Mouse (Mus musculus) c-Kit-positive CD71-negative TER-119-negative erythroid progenitor cells, embryonic 14.5 days (primary cell): ENCODE results near the gene Txnip.
"Not testable (repeated sequence)": the region's sequence is repeated elsewhere in the genome, so short reads cannot be mapped to it uniquely, and the experiment has no call there.

Experiments
- DNase-seq: peaks from one replicate; pipeline ENCODE4 v3.0.0-alpha.2; 2013; ENCODE audit warnings: low read depth

The Txnip gene

DNA sequence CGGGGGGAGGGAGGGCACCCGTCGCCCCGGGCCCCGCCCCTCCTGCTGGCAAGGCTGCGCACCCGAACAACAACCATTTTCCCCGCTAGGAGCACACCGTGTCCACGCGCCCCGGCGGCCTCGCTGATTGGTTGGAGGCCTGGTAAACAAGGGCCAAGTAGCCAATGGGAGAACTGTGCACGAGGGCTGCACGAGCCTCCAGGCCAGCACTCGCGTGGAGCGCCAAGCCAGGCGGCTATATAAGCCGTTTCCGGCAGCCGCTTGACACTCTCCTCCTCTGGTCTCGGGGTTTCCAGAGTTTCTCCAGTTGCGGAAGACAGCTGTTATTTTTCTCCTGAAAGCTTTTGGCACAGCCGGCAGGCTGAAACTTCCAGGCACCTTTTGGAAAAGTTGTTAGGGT is at the start of gene Txnip:
Gene Txnip, plus strand, starts transcription at position 264 of the 400 bp plus-strand sequence.
- peak; percentile 99 for DNase-seq

DNA sequence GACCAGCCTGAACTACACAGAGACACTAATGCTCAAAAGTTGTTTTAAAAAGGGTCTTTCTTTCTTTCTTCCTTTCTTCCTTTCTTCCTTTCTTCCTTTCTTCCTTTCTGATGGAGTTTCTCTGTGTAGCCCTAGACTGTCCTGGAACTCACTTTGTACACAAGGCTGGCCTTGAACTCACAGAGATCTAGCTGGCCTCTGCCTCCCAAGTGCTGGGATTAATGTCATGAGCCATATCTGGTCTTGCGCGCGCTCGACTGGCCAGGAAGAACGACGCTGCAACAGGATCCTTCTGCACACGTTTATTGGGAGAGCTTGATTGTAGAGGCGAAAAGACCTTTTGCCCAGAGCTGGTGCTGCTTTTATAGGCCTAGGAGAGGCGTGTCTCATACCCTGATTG is 49.8 kb upstream of the Txnip start:
- not testable (repeated sequence) for DNase-seq

DNA sequence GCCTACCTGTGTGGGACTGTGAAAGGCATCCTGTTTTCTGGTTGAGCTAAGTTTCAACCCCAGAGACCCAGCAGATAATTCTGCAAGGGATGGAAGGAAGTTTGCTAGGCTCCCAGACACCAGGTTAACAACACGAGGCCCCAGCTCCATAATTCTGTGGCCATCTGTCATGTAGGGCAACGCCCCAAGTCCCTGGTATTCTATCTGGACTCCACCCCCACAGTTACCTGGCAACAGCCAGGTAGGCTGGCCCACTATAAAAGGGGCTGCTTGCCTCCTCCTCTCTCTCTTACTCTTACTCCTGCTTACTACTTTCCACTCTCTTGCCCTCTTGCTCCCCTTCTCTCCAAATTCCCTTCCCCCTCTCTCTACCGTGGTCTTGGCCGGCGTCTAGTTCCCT is 37.6 kb upstream of the Txnip start:
- no peak for DNase-seq

DNA sequence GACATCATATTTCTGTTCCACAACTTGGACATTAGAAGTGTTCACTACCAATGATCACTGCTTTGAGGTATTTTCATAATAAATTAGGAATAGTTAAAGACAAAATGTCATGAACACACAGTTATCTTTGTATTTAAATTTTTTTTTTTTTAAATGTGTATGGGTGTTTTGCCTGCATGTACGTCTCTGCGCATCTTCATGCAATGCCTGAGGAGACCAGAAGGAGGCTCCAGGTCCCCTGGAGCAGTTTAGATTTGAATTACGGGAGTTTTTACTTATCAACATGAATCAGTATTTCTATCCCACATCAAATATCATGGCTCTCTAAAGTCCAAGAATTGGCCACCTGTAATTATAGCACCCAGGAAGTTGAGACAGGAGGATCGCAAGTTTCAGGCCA is 35.6 kb upstream of the Txnip start:
- no peak for DNase-seq

DNA sequence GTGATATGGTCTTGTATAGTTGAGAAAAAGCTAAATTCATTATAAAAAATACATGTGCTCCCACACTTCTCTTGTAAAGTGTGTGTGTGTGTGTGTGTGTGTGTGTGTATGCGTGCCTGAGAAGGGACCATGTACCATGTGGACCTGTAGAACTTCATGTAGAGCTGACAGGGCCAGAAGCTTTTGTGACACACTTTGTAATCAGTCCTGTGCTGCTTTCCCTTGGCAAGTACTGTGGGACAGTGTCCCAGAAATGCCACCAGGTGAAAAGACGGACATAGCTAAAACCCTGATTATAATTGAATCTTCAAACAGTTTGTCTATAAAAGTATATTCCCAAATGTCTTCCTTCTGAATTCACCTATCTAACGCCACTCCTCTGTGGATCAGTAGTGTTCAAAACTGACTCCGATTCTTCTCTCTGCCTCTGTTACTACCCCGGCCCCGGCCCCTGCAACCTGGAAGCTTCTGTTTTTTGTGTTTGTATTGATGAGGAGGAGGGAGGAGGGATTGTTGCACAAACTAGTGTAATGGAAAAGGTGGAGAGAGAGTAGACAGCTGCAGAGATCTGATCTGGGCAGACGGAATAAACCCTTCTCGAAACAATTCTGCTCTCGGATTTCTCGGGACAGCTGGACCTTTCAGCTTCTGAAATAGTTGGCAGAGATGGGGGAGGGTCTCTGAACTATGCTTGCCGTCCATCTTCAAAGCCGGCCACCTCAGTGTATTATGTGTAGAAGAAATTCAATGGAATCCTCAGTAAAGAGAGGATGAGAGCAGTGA is 33.5 kb upstream of the Txnip start:
- DNase-seq = no peak

DNA sequence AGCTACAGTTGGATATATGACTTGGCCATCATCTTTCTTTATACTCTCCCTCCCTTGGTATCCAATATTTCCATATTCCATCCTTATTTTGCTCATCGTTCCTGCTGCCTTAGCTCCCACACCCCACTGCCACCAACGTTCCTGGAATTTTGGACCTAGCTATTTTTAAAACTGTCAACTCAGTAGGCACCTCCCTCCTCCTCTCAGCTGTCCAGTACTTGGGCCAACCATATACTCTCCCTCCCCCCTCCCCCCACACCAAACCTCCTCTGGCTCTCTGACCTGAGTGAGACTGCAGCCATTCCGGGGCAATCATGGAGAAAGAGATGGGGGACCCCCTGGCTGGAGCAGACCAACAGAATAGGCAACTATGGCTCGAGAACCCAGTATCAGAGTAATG is 32.8 kb upstream of the Txnip start, which contains the start of gene Hfe2:
Gene Hfe2, plus strand, starts transcription at position 259 of the 400 bp plus-strand sequence.
- DNase-seq = no peak

DNA sequence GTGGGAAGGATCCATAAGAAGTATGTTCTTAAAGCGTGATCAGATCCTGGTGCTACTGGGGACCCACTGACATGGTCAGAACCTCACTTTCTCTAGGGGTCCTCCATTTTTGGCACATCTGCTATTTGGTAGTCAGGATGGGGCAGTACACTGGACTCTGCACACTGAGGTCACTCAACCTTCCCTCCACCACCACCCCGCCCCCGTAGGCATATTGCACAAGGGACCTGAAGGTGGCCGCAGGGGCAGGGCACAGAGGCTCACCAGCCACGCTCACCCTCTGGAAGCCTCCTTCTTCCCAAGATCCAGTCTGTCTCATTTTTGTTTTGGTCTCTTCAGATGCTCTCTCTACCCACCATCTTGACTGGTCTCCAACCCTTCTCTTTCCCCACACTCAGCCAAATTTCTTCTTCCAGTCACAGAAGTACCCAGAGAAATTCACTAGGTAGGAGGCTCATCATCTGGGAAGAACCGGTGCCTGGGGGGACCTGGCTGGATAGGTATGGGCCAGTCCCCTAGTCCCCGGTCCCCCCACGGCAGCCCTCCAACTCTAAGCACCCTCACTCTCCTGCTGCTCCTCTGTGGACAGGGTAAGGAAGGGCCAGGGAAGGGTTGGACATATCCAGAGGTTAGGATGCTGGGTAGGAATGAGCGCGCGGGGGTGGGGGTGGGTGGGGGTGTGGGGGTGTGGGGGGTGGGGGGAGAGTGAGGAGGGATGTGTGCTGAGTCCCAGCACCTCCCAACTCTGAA is 31.6 kb upstream of the Txnip start:
- no peak for DNase-seq

DNA sequence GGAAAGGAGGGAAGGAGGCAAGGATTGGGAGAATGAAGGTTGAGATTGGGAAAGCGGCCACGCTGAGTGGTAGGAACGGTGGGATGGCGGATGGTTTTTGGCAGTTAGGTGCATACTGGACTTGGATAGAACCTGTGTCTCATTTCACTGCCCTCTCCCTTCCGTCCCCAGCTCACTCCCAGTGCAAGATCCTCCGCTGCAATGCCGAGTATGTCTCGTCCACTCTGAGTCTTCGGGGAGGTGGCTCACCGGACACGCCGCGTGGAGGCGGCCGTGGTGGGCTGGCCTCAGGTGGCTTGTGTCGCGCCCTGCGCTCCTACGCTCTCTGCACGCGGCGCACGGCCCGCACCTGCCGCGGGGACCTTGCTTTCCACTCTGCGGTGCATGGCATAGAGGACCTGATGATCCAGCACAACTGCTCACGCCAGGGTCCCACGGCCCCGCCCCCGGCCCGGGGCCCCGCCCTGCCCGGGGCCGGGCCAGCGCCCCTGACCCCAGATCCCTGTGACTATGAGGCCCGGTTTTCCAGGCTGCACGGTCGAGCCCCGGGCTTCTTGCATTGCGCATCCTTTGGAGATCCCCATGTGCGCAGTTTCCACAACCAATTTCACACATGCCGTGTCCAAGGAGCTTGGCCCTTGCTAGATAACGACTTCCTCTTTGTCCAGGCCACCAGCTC is 30.8 kb upstream of the Txnip start:
- DNase-seq = no peak

DNA sequence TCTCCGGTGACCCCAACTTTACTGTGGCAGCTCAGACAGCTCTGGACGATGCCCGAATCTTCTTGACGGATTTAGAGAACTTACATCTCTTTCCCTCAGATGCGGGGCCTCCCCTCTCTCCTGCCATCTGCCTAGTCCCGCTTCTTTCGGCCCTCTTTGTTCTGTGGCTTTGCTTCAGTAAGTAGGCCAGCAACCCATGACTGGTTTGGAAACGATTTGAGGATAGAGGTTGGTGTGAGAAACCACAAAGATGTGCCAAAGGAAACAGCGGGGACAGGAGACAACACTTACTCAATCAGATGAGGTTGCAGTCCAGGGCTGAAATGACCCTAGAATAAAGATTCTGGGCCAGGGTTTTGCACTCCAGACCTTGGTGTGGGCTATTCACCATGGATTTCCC is 29.3 kb upstream of the Txnip start:
- DNase-seq = no peak

DNA sequence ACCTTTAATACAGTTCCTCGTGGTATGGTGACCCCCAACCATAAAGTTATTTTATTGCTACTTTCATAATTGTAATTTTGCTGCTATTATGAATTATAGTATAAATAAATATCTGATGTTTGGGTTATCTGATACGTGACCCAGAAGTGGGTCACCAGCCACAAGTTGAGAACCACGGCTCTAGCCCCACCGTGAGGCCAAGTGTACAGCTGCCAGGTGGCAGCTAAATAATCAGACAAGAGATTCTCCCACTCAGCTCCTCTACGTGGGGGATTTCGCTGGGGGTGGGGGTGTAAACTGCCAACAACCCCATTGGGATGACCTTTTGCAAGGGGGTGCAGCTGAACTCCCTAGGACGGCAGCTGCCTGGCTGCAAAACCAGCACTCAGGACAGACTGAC is 25.7 kb upstream of the Txnip start:
- no peak for DNase-seq

DNA sequence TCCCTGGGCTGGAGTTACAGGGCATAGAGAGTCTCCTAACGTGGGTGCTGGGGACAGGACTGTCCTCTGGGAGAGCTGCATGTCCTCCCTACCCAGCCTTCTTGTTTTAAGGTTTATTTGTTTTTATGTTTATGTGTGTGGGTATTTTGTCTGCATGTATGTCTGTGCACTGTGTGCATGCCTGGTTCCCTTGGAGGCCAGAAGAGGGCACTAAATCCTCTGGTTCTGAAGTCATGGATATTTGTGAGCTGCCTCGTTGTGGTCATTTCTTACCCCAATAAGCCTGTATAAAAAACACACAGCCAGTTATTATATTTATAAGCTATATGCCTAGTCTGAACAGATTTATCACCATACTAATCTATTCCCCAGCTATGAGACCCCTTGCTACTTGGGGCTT is 23.5 kb upstream of the Txnip start:
- DNase-seq = no peak

DNA sequence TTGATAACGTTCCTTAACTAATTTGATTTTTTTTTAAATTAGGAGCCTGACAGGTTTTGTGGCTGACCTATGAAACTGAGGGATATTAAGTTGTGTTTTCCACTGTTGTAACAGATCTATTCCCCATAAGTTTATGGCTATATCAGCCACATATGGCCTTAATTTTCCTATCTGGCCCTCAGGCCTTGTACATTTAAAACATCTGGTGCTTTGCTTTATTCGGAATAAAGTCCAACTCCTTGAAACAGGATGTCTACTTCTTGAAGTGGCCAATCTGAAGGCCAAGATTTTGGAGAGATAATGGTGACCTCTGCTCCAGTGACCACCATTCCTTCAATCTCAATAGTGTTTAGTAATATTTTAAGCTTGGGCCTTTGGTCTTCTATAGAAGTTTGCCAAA is 18.4 kb upstream of the Txnip start:
- DNase-seq = no peak

DNA sequence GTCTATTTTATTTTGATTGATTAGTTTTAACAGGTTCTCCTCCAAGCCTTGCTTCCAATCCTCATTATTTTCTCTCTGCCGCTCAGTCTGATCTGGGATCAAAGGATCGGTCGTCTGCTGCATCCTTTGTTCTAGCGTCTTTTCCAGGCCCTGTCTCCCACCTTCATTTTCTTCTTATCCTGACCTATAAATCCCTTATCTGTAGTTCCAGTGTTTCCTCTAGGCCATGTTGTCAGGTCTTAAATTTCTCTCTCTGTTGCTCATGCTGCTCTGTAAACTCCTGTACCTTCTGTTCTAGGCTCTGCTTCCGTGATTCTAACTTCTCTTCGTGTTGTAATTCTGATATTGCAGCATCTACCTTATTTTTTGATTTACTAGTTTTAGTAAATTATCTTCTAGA is 17.0 kb upstream of the Txnip start:
- DNase-seq = no peak

DNA sequence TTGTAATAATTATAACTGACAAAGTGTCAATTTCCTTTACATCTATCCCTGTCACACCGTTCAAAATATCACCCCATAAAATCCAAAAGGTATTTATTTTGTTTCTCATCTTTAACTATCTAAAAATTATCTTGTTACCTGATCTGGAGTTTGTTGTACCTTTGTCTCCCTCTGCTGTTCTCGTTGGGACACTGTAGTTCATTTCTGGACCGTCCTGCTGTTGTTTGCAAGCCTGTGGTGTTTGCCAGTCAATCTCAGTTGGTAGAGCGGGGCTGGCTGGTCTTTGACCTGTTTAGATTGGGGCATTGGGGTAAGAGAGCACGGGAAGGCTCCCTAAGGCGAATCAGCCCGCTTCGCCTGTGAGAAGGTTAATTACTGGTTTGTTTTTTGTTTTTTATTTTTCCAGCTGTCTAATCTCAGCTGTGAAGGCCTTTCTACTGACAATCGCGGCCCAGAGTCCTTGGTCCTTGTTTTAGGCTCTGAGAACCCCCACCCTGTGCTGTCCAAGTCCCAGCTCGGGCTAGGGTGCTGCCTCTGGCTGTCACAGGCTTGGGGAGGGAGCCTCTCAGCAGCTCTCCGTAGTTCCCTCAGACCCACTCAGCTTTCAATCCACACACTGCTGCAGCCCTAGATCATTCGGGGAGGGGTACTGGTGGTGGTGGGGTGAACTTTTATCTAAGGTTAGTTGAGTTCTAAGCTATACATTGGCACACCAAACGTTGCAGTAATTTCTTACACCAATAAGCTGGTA is 16.3 kb upstream of the Txnip start:
- no peak for DNase-seq

DNA sequence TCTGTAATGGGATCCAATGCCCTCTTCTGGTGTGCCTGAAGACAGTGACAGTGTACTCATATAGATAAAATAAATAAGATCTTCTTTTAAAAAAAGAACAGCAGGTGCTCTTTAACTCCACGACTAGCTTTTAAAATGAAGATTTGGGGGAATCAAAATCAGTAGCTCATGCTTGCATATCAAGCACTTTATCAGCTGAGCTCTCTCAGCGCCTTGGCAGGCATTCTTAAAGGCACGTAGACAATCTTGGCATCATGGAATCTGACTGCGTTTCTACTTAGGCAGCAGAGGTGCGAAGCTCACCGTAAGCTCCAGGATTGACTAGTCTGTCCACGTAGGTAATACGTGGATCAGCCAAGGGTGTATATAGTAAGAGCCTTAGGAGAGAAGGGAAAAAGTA is 15.2 kb upstream of the Txnip start:
- DNase-seq = no peak

DNA sequence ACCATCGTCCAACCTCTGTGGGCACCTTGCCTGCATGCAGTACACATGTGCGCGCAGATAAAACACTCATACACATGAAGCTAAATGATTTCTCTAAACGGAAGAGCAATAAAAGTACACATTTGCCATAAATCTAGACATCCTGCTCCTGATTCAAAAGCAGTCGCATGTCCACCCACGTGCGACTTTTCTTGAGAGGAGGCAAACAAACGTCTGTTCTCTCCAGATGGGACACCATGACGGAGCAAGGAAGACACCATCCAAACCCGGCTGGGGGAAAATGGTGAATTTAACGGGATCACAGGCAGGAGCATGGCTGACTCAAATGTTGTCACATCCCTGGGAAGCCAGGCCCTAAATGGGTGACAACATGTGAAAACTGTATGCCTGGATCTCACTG is 14.4 kb upstream of the Txnip start:
- DNase-seq = no peak

DNA sequence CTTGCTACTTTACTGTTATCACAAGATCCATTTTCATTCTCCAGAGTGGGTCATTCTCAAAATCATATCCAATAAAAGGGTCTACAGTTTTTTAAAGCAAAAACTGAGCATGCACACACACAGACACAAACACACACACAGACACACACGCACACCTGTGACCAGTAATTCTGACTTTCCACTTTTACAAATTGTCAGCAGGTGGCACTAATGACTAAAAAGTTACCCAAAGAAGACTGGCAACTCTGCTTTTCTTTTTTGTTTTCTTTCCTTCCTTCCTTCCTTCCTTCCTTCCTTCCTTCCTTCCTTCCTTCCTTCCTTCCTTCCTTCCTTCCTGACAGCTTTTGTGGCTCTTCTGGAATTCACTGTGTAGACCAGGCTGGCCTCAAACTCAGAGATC is 12.2 kb upstream of the Txnip start:
- no peak for DNase-seq

DNA sequence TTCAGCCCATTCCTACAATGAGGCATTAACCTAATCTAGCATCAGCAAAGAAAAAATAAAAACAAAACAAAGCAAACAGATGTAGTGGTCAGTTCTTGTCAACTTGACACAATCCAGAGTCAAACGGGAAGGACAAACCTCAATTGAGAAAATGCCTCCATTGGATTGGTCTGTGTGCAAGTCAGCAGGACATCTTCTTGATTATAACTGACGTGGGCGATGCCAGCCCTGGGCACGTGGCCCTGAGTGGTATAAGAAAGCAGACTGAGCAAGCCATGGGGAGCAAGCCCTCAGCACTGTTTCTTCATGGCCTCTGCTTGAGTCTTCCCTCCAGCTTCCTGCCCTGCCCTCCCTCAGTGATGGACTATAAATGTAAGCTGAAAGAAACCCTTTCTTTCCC is 10.9 kb upstream of the Txnip start:
- DNase-seq = no peak

DNA sequence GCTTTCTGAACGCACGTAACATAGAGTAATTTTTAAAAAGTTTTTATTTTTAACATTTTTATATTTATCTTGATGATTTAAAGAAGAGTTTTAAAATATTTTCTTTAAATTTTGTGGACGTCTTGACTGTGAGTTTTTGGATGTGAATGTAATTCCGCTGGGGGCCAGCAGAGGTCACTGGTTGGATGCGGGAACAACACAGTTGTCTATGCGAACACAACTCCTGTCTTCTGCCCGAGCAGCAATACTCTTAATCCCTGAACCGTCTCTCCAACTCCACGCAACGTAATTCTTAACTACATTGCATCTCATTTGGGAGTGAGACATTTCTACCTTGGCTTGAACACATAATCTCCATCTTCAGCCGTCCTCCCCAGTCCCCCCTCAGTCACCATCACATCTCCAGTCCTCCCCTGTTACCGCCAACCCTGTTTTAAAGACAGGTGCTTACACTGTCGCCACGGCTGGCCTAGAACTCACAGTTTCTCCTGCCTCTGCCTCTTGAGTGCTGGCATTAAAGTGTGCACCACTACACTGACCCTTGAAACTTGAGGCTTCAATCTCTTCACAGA is 10.3 kb upstream of the Txnip start:
- DNase-seq = peak; percentile 62

DNA sequence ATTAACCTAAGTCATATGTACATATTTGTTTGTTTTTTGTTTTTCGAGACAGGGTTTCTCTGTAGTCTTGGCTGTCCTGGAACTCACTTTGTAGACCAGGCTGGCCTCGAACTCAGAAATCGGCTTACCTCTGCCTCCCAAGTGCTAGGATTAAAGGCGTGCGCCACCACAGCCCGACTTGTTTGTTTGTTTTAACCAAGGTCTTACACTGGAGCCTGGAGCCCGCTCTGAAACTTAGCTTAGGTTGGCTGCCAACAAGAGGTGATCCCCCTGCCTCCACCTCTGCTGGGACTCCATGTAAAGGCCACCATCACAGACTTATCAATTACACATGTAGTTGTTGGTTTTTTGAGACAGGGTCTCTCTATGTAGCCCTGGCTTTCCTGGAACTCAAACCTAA is 8.9 kb upstream of the Txnip start:
- DNase-seq = no peak

DNA sequence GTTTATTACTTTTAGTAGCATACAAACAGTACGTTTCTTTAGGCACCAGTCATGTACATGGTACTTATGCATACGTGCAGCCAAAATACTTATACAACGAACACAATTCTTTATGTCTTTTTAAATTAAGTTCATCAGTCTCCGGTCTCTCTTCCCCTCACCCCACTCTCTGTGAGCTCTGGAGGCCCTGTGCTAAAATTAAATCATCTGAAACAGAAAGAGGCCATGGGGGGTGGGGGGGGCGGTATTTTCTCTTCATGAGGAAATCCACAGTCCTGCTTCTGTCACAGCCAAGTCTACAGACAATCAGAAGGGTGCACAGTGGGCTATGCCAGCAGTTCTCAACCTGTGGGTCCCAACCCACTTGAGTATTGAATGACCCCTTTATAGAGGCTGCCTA is 8.4 kb upstream of the Txnip start:
- DNase-seq = no peak

DNA sequence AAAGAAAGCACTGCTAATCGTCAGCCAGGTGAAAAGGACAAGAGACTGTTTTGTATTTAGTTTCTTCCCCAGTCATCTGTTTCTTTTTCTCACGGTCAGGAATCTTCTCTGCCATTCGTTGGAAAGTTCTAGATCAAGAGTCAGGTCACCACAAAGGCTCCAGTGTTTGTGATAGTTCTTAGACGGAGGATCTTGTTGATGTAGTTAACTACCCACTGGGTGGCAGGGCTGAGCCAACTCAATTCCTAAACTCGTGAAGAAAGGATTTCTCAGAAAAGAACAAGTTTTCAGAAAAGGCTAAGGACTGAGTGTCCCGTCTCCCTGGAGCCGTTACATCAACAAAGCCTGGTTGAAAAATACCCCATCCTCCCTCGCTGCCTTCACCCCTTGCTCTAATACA is 6.6 kb upstream of the Txnip start:
- no peak for DNase-seq
